Mouse (Mus musculus): ENCODE data around the gene Psmb11. TPM values are rescaled to one million over a fixed set of nuclear protein-coding genes. Genes with fewer than 3 reads are reported as not detected.
"Not testable (repeated sequence)": the region's sequence is repeated elsewhere in the genome, so short reads cannot be mapped to it uniquely, and the experiment has no call there.

Psmb11 gene
- polyA plus RNA-seq, 1 experiment from 2014 or later, result 0.01 TPM

- no peak for ATAC-seq
- in situ Hi-C loops (cut with MboI; ENCODE audit: low pct_unique_long_range_greater_than_20kb), result no loop called here
- H3K27me3 ChIP-seq, result no peaks in the 10 kb centered on the region
- DNase-seq (ENCODE audit: low read depth, low spot score), result no peak
- CTCF ChIA-PET, result interaction anchor here (1.1 to 1.2 kb wide), 2 partner anchors 14 to 18 kb away, joined by 3 read pairs; no protein-coding TSS in a partner anchor
- no peak for TF ChIP-seq CTCF (IDR thresholded peaks at IDR 0.05)
- POLR2A ChIA-PET, result interaction anchor here (0.6 kb wide), 1 partner anchor 47 kb away, joined by 7 read pairs; no protein-coding TSS in a partner anchor
Observed at GRCm38 (mm10) chr14:54601601-54602000, 19.6 kb upstream of the Psmb11 start.

GRCm38 (mm10) chr14:54602613-54603012 lies 18.6 kb upstream of the Psmb11 start:
- no peaks in the 10 kb centered on the region for H3K27me3 ChIP-seq
- in situ Hi-C loops (cut with MboI; ENCODE audit: low pct_unique_long_range_greater_than_20kb), result no loop called here
- ATAC-seq (no peak), DNase-seq (ENCODE audit: low read depth, low spot score) (no peak)
- ChIA-PET POLR2A (no interaction called here), CTCF (no interaction called here)
- TF ChIP-seq CTCF (IDR thresholded peaks at IDR 0.05), result no peak

GRCm38 (mm10) chr14:54603038-54603654 lies 18.1 kb upstream of the Psmb11 start:
- POLR2A ChIA-PET, result no interaction called here
- TF ChIP-seq CTCF (IDR thresholded peaks at IDR 0.05), result no peak
- DNase-seq (ENCODE audit: low read depth, low spot score) (no peak), ATAC-seq (peak; percentile 99)
- CTCF ChIA-PET, result no interaction called here
- H3K27me3 ChIP-seq, result no peaks in the 10 kb centered on the region
- in situ Hi-C loops (cut with MboI; ENCODE audit: low pct_unique_long_range_greater_than_20kb), result no loop called here

DNA sequence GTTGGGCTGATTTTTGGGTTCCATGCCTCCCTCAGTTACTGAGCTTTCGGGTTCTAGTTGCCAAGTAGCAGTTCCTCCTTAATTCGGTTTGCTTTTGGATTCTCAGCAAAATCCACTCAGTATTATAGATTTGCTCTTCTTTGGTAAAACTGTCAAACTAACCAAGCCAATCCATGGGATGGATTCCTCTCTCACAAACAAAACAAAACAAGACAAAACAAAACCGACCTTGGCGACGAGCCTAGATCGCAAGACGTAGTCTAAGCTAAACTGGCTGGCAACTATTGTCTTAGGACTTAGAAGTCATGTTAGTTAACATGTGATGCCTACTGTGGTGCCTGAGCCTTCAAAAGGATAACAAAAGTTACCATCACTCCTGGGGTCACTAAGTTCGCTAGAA lies 17.5 kb upstream of the Psmb11 start:
- in situ Hi-C loops (cut with MboI; ENCODE audit: low pct_unique_long_range_greater_than_20kb), result no loop called here
- POLR2A ChIA-PET, result interaction anchor here (0.7 to 0.9 kb wide), 2 partner anchors 13 to 32 kb away, joined by 3 to 4 read pairs; no protein-coding TSS in a partner anchor
- no peaks in the 10 kb centered on the region for H3K27me3 ChIP-seq
- CTCF ChIA-PET, result no interaction called here
- TF ChIP-seq CTCF (IDR thresholded peaks at IDR 0.05), result no peak
- DNase-seq (ENCODE audit: low read depth, low spot score), result no peak
- ATAC-seq, result no peak

DNA sequence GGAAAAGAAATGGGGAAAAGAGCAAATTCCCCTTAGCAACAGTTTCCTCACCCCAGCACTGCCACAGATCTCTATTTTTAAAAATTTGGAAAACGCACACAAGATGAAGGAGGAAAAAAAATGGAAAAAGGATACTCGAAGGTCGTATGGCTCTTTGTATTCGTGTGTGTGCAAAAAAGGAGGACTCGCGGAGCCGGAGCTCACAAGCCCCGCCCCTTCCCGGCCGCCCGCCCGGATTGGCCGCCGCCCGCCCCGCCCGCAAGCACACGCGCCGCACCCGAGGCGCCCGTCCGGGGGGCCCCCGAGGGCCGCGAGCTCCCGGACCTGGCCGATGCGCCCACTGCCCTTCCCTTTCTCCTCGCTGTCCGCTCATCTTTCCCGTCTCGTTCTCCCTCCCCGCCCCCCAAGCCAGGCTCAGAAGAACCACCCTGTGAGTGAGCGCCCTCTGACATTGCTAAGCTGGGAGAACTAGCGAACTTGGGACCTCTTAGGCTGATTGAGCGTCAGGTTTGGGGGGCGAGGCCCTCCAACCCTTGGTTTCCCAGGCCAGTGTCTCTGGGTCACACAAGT lies 15.4 kb upstream of the Psmb11 start, which contains the start of gene 4931414P19Rik:
Gene 4931414P19Rik (minus strand): TSS at position 242 of the 570 bp plus-strand sequence.
- in situ Hi-C loops (cut with MboI; ENCODE audit: low pct_unique_long_range_greater_than_20kb), result no loop called here
- POLR2A ChIA-PET, result no interaction called here

DNA sequence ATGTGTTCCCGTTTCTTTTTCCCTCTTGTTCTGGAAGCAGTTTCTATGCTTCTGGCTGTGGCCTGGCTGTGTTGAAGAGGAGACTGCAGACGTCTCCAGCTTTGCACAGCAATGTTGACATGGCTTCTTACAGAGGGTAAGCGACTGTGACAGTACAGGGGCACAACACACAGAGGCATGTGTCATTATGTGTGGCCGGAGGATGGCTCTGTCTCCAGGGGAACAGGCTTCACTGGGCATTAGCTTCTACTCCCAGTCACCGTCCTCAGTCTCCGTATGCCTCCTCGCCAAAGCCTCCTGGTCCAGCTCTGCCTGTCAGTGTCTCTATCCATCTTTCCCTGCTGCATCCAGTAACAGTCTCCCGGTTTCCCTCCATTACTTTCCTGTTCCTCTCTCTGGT lies 14.0 kb upstream of the Psmb11 start:
- DNase-seq (ENCODE audit: low read depth, low spot score), result no peak
- ChIA-PET CTCF (interaction anchor here (1.6 kb wide), 1 partner anchor 79 kb away, joined by 4 read pairs; no protein-coding TSS in a partner anchor), POLR2A (no interaction called here)
- H3K27me3 ChIP-seq, result no peaks in the 10 kb centered on the region
- no peak for ATAC-seq
- TF ChIP-seq CTCF (IDR thresholded peaks at IDR 0.05), result no peak
- in situ Hi-C loops (cut with MboI; ENCODE audit: low pct_unique_long_range_greater_than_20kb), result no loop called here

More for the DNA sequence above, 15.4 kb upstream of the Psmb11 start, which contains the start of gene 4931414P19Rik:
- DNase-seq (ENCODE audit: low read depth, low spot score), result no peak
- no peak for ATAC-seq
- TF ChIP-seq CTCF (IDR thresholded peaks at IDR 0.05), result no peak
- no peaks in the 10 kb centered on the region for H3K27me3 ChIP-seq
- CTCF ChIA-PET, result interaction anchor here (0.8 to 1.2 kb wide), 2 partner anchors 13 to 36 kb away, joined by 3 read pairs; no protein-coding TSS in a partner anchor

GRCm38 (mm10) chr14:54609245-54609644 lies 12.0 kb upstream of the Psmb11 start:
- no peak for TF ChIP-seq CTCF (IDR thresholded peaks at IDR 0.05)
- in situ Hi-C loops (cut with MboI; ENCODE audit: low pct_unique_long_range_greater_than_20kb), result no loop called here
- DNase-seq (ENCODE audit: low read depth, low spot score) (no peak), ATAC-seq (no peak)
- ChIA-PET POLR2A (interaction anchor here (0.6 kb wide), 1 partner anchor 69 kb away, joined by 4 read pairs; no protein-coding TSS in a partner anchor), CTCF (interaction anchor here (0.9 to 1.3 kb wide), 5 partner anchors 15 to 40 kb away, joined by 3 to 5 read pairs (median 3); no protein-coding TSS in a partner anchor)
- H3K27me3 ChIP-seq, result no peaks in the 10 kb centered on the region

DNA sequence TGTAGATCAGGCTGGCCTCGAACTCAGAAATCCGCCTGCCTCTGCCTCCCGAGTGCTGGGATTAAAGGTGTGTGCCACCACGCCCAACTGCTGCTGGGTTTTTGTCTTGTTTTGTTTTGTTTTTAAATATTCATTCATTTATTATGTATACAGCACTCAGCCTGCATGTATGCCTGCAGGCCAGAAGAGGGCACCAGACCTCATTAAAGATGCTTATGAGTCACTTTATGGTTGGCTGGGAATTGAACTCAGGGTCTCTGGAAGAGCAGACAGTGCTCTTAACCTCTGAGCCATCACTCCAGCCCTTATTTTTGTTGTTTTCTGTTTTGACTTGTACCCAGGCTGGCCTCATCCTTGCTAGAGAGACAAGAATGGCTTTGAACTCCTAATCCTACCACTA lies 11.3 kb upstream of the Psmb11 start:
- ChIA-PET CTCF (interaction anchor here (0.9 to 1.5 kb wide), 5 partner anchors 15 to 41 kb away, joined by 3 to 5 read pairs (median 4); no protein-coding TSS in a partner anchor), POLR2A (no interaction called here)
- DNase-seq (ENCODE audit: low read depth, low spot score) (no peak), ATAC-seq (no peak)
- in situ Hi-C loops (cut with MboI; ENCODE audit: low pct_unique_long_range_greater_than_20kb), result no loop called here
- peak; percentile 81 for TF ChIP-seq CTCF (IDR thresholded peaks at IDR 0.05)
- H3K27me3 ChIP-seq, result no peaks in the 10 kb centered on the region

DNA sequence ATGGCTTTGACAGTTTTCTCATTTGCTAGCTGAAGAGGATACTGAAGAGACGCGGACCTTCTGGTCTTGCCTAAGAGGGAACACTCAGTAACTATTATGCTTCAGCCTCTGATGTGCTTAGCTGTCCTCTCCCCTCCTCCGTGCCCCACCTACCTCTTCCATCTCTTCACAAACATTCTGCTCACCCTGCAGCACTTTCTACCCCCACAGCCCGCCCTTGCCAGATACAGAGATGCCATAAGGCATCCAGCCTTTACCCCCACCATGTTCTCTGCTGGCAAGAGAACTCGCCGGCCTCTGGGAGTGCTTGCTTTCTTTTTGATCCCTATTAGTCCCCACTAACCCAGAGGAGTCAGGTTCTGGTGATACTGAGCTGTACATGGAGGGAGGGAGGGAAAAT lies 10.6 kb upstream of the Psmb11 start:
- no peak for ATAC-seq
- in situ Hi-C loops (cut with MboI; ENCODE audit: low pct_unique_long_range_greater_than_20kb), result no loop called here
- CTCF ChIA-PET, result interaction anchor here (0.9 to 1.5 kb wide), 4 partner anchors 16 to 82 kb away, joined by 3 to 5 read pairs (median 4); partner anchors contain the start of gene Cdh24
- no peak for TF ChIP-seq CTCF (IDR thresholded peaks at IDR 0.05)
- DNase-seq (ENCODE audit: low read depth, low spot score), result no peak
- H3K27me3 ChIP-seq, result no peaks in the 10 kb centered on the region
- POLR2A ChIA-PET, result no interaction called here

GRCm38 (mm10) chr14:54614130-54614529 lies 7.1 kb upstream of the Psmb11 start:
- POLR2A ChIA-PET; in situ Hi-C loops (cut with MboI; ENCODE audit: low pct_unique_long_range_greater_than_20kb); DNase-seq (ENCODE audit: low read depth, low spot score); ATAC-seq; H3K27me3 ChIP-seq; CTCF ChIA-PET: not testable (repeated sequence)

Data from Patski (cell line).